Mouse (Mus musculus) heart, embryonic 16.5 days (tissue): Measurements from ENCODE around the gene Olfr701. TPM values are rescaled to one million over a fixed set of nuclear protein-coding genes. Genes with fewer than 3 reads are reported as not detected.

Source experiments
- polyA plus RNA-seq: library from polyadenylated mRNA; unstranded; fragments of >200 nt; fragmentation: Nextera tagmentation; extraction: Ambion mirVana; gene quantifications from 2 replicates; pipeline ENCODE4 v1.2.1, GENCODE M21; 2015

Gene Olfr701
- polyA plus RNA-seq, 1 experiment from 2014 or later: not detected

Other genes with a start within 250 kb of the Olfr701 start
- not detected in 2 replicates for gene Olfr693, start 133.5 kb upstream of the Olfr701 start, polyA plus RNA-seq
- not detected in 2 replicates for gene Olfr694, start 122.3 kb upstream of the Olfr701 start, polyA plus RNA-seq
- not detected in 2 replicates for gene Olfr695, start 97.7 kb upstream of the Olfr701 start, polyA plus RNA-seq
- gene Olfr697, start 71.7 kb upstream of the Olfr701 start, polyA plus RNA-seq: not detected in 2 replicates
- gene Olfr698, start 58.7 kb upstream of the Olfr701 start, polyA plus RNA-seq: not detected in 2 replicates
- not detected in 2 replicates for gene Olfr699, start 20.9 kb upstream of the Olfr701 start, polyA plus RNA-seq
- gene Olfr700, start 5.3 kb upstream of the Olfr701 start, polyA plus RNA-seq: not detected in 2 replicates
- gene Olfr702, start 19.8 kb downstream of the Olfr701 start, polyA plus RNA-seq: not detected in 2 replicates
- gene Olfr703, start 29.2 kb downstream of the Olfr701 start, polyA plus RNA-seq: not detected in 2 replicates
- gene Olfr704, start 49.1 kb downstream of the Olfr701 start, polyA plus RNA-seq: not detected in 2 replicates
- gene Olfr705, start 62.8 kb downstream of the Olfr701 start, polyA plus RNA-seq: not detected in 2 replicates
- gene Olfr706, start 74.0 kb downstream of the Olfr701 start, polyA plus RNA-seq: not detected in 2 replicates
- not detected in 2 replicates for gene Olfr707, start 87.1 kb downstream of the Olfr701 start, polyA plus RNA-seq
- gene Olfr1532-ps1, start 93.9 kb downstream of the Olfr701 start, polyA plus RNA-seq: not detected in 2 replicates
- not detected in 2 replicates for gene Olfr709-ps1, start 118.1 kb downstream of the Olfr701 start, polyA plus RNA-seq
- gene Olfr710, start 134.2 kb downstream of the Olfr701 start, polyA plus RNA-seq: not detected in 2 replicates
- not detected in 2 replicates for gene Olfr6, start 149.8 kb downstream of the Olfr701 start, polyA plus RNA-seq
- not detected in 2 replicates for gene Olfr711, start 161.3 kb downstream of the Olfr701 start, polyA plus RNA-seq
- not detected in 2 replicates for gene Olfr2, start 191.9 kb downstream of the Olfr701 start, polyA plus RNA-seq
- not detected in 2 replicates for gene Olfr713, start 217.0 kb downstream of the Olfr701 start, polyA plus RNA-seq